Mouse (Mus musculus) left cerebral cortex, postnatal 25 days (tissue): ENCODE data around the gene Dctd. TPM values are rescaled to one million over a fixed set of nuclear protein-coding genes. Genes with fewer than 3 reads are reported as not detected.

Experiments
- total RNA-seq, 2 experiments: library from RNA; stranded (reverse); gene quantifications; 2 replicates each; pipeline ENCODE4 v1.2.3; 2021

The Dctd gene
- total RNA-seq, 2 experiments from 2014 or later: 5.5 to 9.4 TPM

Other genes with a start within 250 kb of the Dctd start
- 10 to 100 TPM; 26.0 TPM for gene Wwc2, start 108.2 kb upstream of the Dctd start, total RNA-seq